Mouse (Mus musculus): ENCODE data around the gene Gpr15. TPM values are rescaled to one million over a fixed set of nuclear protein-coding genes. Genes with fewer than 3 reads are reported as not detected.
A peak's percentile ranks its signal among the peaks of the same experiment; 100 is the strongest.

The Gpr15 gene
- not detected for total RNA-seq (2021)

GRCm38 (mm10) chr16:58718666-58719120 is at the start of gene Gpr15:
Gpr15 (minus strand) TSS chr16:58719070.
- DNase-seq (ENCODE audit: extremely low spot score in 1 of 2, low spot score in 2 of 2): no peak
- intact Hi-C loops (cut with DNase I): no loop called here

DNA sequence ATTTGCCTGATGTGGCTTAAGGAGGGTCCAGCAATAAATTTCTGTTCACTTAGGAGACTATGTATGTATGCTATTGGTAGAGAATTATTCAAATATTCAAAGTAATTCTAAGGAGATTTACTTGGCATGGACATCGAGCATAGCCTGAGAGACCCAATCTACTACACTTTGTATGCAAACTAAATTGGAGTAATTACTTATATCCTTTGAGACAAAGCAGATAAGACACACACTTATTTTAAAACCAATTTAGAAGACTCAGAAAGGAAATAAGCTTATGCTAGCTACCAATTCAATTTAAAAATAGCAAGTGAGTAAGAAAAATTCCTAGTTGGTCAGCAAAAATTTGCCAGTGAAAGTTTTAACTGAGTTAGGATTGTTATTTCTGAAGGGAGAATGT is 44.2 kb upstream of the Gpr15 start, which contains the start of gene Olfr172:
Olfr172 (minus strand) TSS at position 101 of the 400 bp plus-strand sequence.
- intact Hi-C loops (cut with DNase I): no loop called here
- DNase-seq (ENCODE audit: extremely low spot score in 1 of 2, low spot score in 2 of 2): no peak

- no peak for DNase-seq (ENCODE audit: extremely low spot score in 1 of 2, low spot score in 2 of 2)
- intact Hi-C loops (cut with DNase I): no loop called here
Measured at GRCm38 (mm10) chr16:58756191-58756590, 37.3 kb upstream of the Gpr15 start.

DNA sequence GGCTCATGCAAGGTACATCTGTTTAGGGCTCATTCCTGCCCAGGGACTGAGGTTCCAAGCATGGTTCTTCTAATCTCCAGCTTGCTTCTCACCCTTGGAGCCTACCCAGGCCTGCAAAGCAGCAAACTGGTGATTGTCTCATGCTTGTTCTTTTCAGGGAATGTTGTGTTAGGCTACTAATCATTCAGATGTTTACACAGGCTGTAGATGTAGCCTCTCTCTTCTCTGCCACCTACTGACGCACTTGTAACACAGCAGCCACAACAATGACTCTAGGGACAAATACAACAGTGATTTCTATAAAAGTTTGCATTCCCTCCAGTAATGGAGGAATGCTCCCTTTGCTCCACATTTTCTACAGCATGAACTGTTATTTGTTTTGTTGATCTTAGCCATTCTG is 32.4 kb upstream of the Gpr15 start:
- no peak for DNase-seq (ENCODE audit: extremely low spot score in 1 of 2, low spot score in 2 of 2)
- intact Hi-C loops (cut with DNase I): no loop called here

DNA sequence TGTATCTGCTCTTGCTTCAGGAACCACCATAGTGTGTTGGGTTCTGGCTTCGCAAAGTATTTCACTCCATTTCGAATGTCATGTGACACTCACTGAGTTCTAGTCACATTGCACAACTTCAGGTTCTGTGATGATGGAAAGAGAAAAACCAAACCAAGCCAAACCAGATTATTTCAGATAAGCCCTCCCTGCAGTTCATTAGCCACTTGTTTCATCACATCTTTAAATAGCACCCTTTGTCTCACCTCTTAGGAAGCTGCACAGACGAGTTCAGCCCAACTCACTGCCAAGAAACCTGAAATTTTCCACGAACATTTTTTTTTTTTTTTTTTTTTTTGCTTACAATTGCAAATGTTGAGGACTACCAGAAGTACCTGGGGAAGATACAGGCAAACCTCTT is 27.8 kb upstream of the Gpr15 start:
- intact Hi-C loops (cut with DNase I): no loop called here
- DNase-seq (ENCODE audit: extremely low spot score in 1 of 2, low spot score in 2 of 2): no peak

GRCm38 (mm10) chr16:58740751-58741150 is 21.9 kb upstream of the Gpr15 start:
- no peak for DNase-seq (ENCODE audit: extremely low spot score in 1 of 2, low spot score in 2 of 2)
- intact Hi-C loops (cut with DNase I): no loop called here

DNA sequence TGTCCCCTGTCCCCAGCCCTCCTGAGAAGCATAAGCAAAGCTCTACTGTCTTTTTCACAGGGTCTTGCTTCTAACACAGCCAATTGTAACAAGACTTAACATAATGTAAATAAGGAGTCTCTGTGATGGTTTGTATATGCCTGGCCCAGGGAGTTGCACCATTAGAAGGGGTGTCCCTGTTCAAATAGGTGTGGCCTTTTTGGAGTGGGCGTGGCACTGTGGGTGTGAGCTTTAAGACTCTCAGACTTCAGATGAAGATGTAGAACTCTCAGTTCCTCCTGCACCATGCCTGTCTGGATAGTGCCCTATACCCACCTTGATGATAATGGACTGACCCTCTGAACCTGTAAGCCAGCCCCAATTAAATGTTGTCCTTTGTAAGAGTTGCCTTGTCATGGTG is 19.9 kb upstream of the Gpr15 start:
- no peak for DNase-seq (ENCODE audit: extremely low spot score in 1 of 2, low spot score in 2 of 2)
- intact Hi-C loops (cut with DNase I): no loop called here

DNA sequence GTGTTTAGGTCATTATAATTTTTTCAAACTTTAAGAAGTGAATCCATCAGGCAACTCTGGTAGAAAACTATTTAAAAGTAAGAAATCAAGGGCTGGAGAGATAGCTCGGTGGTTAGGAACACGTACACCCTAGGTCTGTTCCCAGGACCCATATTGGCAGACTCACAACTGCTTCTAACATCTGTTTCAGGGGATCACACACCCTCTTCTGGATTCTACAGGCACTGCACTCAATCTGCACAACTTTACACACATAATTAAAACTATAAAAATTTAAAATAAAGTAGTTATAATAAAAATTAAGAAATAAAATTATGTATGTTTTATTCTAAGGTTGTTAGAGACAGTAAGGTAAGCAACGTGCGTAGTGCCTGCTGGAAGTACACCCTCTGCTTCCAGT is 19.3 kb upstream of the Gpr15 start:
- intact Hi-C loops (cut with DNase I): no loop called here
- DNase-seq (ENCODE audit: extremely low spot score in 1 of 2, low spot score in 2 of 2): no peak

DNA sequence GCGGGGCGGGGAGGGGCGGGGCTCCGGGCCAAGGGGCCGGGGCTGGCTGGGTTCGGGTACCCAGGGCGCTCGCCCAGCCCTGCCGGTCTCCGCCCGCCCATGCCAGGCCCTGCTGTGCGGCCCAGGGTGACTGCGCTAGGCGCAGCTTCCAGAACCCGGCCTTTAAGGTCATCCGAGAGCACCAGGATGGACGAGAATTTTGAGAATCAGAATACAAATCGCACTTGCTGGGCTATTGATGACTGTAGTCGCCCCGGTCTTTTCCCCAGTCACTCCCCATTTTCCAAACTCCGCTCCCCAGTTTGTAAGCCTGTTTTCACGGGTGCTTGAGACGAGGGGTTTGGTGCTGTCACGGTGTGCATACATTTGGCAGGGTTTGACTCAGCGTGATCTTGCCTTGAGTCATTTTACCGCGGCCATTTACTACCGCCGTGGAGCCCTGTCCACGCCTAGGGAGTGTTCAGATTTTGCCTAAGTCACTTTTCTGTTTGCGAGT is 9.4 kb upstream of the Gpr15 start:
- no peak for DNase-seq (ENCODE audit: extremely low spot score in 1 of 2, low spot score in 2 of 2)
- intact Hi-C loops (cut with DNase I): loop anchor here (2.0 kb wide), 1 partner anchor 49 kb away; no protein-coding TSS in a partner anchor

GRCm38 (mm10) chr16:58727477-58728131 is 8.7 kb upstream of the Gpr15 start, which contains the start of gene Cldnd1:
Cldnd1 (plus strand) TSS chr16:58727910.
- peak; percentile 93 to 97 for DNase-seq (ENCODE audit: extremely low spot score in 1 of 2, low spot score in 2 of 2)
- intact Hi-C loops (cut with DNase I): loop anchor here (2.0 kb wide), 1 partner anchor 49 kb away; no protein-coding TSS in a partner anchor

DNA sequence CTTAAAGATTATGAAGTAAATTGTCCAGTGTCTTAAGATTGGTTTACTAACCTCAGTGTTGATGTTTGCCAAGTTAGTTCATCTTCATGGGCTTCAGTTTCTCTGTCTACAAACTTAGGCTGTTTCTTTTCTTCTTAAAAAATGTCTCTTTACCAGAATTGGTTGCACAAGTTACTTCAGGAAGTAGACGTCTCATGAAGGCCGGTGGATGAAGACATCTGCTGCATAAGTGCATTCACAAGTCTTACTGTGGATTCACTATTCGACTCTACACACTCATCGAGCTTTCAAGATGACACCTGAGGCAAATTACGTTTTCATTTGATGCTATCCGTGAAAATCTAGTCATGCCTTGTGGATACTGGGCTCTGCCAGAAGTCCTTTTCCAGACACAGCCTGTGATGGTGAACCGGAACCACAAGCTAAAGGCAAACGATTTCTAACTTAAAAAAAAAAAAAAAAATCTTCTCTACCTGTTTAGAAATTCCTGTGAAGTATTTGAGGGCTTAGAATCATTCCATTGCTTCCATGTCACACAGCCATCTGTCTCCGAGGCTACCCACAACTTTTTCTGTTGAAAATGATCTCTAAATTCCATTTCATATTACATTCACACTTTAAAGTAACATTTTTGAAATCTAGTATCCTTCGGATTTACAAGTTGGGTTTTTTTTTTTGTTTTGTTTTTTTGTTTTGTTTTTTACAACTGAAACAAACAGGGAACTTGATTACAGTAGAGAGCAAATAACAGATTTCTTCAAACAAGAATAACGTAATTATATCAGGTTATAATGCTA is 8.0 kb upstream of the Gpr15 start:
- intact Hi-C loops (cut with DNase I): no loop called here
- DNase-seq (ENCODE audit: extremely low spot score in 1 of 2, low spot score in 2 of 2): no peak

DNA sequence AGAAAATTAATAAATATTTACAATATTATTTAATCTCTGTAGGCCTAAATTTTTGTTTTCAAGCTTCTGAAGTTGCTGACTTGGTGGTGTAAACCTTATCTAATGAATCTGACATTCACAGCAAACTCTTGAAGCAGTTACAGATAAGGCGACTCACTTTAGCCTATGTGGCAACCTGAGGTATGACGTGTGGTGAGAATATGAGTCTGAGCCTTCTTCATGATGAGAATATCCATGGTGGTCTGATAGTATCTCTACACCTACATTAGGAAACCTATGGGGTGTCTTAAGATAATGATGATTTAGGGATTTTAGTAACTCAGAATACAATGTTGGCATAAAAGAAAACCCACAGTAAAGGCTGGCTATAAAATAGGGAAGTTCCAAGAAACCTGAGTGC is 3.4 kb upstream of the Gpr15 start:
- intact Hi-C loops (cut with DNase I): no loop called here
- no peak for DNase-seq (ENCODE audit: extremely low spot score in 1 of 2, low spot score in 2 of 2)

GRCm38 (mm10) chr16:58715018-58715417 is 3.9 kb downstream of the Gpr15 start:
- intact Hi-C loops (cut with DNase I): no loop called here
- DNase-seq (ENCODE audit: extremely low spot score in 1 of 2, low spot score in 2 of 2): no peak

- intact Hi-C loops (cut with DNase I): no loop called here
- no peak for DNase-seq (ENCODE audit: extremely low spot score in 1 of 2, low spot score in 2 of 2)
Measured at GRCm38 (mm10) chr16:58713128-58713527, 5.7 kb downstream of the Gpr15 start.

DNA sequence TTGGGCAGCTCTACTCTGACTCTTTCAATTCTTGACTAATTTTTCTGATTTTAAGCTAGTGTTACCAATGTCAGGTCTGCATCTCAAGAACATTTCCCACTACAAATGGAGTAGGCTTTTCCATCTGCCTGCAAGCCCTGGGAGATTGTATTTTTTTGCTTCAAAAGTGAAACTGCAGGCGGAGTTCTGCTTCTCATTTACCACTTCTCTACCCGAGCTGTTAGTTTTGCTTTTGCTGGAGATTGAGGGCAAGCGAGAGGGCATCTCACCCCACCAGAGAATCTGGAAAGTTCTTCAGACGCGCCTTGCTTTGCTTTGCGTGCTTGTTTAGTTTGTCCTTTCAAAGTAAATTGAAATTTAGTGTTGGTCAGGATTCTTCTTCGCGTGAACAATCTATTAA is 6.6 kb downstream of the Gpr15 start:
- no peak for DNase-seq (ENCODE audit: extremely low spot score in 1 of 2, low spot score in 2 of 2)
- intact Hi-C loops (cut with DNase I): no loop called here

- no peak for DNase-seq (ENCODE audit: extremely low spot score in 1 of 2, low spot score in 2 of 2)
- intact Hi-C loops (cut with DNase I): no loop called here
Measured at GRCm38 (mm10) chr16:58709536-58709935, 9.3 kb downstream of the Gpr15 start.

DNA sequence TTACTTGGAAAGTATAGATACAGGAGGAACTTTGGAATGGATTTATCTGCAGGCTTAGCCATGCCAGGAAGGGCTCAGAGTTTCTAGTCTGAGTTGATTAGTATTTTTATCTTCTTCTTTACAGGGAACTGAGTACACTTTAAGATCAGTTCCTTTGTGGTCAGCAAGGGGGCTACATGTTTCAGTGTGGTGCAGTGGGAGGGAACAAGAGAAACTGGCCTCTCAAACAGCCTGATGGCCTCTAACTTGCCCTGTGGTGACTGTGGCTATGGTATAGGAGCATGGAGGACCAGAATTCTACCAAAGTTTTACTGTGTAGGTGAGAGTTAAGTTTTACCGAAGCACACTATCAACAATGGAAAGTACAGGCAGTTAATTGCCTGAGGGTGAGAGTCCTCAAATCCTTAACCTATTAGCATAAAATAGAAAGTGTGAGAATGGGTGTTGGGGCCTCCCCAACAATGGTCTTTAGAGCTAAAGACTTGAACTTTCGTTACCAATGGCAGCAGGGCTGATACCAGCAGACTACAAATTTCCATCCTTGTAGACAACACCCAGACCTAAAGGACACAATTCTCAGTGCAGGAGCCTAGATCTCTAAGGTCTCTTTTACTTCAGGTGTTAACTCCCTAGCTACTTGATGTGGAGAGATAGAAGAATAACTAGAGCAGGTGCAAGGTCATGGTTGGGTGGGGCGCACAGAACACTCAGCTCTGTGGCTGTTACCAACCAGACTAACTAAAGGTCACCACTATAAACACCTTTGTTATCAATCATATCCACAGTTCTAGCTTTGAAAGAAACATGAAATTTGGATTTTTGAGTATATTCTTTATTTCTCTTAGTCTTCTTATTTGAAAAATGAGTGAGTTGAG is 10.0 kb downstream of the Gpr15 start:
- no peak for DNase-seq (ENCODE audit: extremely low spot score in 1 of 2, low spot score in 2 of 2)
- intact Hi-C loops (cut with DNase I): no loop called here

- intact Hi-C loops (cut with DNase I): no loop called here
- peak in 1 of 2 experiments; percentile 15 for DNase-seq (ENCODE audit: extremely low spot score in 1 of 2, low spot score in 2 of 2)
Measured at GRCm38 (mm10) chr16:58707276-58707905, 11.5 kb downstream of the Gpr15 start.

GRCm38 (mm10) chr16:58704999-58705398 is 13.9 kb downstream of the Gpr15 start:
- DNase-seq (ENCODE audit: extremely low spot score in 1 of 2, low spot score in 2 of 2): no peak
- intact Hi-C loops (cut with DNase I): no loop called here

Measured in left cerebral cortex, postnatal 10 days (tissue).